Mouse (Mus musculus) right cerebral cortex, postnatal 14 days (tissue): ENCODE measurements around the gene Myl4.

Source experiments
- DNase-seq: peaks from one replicate; pipeline ENCODE4 v3.0.0; 2022

Gene Myl4

GRCm38 (mm10) chr11:104607491-104608245, 57.2 kb downstream of the Myl4 start, which contains the start of gene Itgb3:
Gene Itgb3, plus strand, starts transcription at chr11:104608000.
- DNase-seq = peak; percentile 69

DNA sequence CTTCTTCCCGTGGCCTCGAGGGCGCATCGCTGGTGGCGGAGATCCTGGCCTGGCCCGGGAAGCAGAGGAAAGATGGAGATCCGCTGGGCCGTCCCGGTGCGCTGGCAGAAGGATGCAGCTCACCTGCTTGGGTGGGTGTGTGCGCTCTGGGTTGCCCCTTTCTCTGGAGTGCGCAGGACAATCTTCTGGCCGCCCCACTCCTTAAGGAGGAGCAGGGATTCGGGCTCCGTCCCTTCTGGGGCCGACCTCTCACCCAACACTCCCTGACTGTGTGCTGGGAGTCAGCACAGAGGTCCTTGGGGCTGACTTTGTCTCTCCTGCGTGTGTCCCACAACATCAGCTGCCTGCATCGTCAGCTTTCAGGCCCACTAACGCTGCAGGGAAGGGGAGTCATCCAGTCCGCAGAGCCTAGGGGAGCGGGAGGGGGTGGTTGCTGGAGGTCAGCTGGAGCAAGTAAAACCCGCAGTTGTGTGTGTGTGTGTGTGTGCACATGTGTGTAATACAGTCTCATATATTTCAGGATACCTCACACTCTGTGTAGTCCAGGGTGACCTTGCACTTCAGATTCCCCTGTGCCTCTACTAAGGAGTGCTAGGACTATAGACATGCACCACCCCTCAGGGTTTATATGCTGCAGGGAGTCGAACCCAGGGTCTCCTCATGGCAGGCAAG, 57.9 kb downstream of the Myl4 start:
- no peak for DNase-seq

DNA sequence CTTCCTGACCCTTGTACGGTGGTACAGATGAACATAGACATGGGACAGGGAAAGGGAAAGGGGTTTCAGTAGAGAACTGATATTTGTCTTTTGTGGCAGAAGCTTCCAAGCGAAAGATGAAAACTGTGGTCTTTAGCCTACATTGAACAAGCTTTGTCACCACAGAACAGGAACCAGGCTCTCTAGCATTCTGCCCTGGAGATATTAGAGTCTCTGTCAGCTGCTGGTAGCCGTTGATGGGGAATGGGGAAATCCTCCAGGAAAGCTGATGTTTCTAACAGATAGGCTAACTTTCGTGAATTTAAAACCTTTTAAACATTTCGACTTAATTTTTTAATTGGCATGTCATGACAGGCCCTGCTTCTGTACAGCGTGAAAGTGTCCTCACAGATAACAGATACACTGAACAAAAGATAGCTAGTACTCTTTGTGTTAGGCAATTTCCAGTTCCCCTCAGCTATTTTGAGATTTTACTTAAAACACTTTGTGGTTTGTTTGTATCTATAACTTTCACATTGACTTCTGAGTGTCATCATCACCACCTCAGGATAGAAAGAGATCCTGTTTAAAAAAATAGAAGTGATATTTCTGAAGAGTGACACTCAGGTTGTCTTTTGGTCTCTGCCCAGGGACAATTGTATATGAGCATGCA, 58.7 kb downstream of the Myl4 start:
- DNase-seq = no peak

- DNase-seq = no peak
These were observed 59.3 kb downstream of the Myl4 start for GRCm38 (mm10) chr11:104609733-104610132.

GRCm38 (mm10) chr11:104611579-104612151, 61.2 kb downstream of the Myl4 start:
- DNase-seq = no peak

- DNase-seq = no peak
These were observed 63.1 kb downstream of the Myl4 start for GRCm38 (mm10) chr11:104613551-104613950.

GRCm38 (mm10) chr11:104614130-104614529, 63.7 kb downstream of the Myl4 start:
- no peak for DNase-seq

DNA sequence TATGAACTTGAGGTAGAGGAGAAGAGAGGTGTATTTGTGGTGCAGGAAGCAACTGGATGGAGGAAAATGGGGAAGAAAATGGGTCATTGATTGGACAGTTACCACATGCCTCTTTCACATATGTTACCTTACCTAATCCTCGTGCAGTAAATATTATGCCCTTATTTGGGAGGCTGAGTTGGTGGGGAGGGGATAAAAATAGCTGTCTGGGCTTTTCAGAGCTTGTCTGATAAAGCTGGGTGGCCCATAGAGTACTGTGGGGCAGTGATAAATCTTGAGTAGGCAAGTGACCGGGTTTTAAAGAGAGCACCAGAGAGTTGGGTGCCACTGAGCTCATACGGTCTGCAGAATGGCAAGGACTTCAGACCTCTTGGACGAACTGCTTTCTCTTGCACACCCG, 65.7 kb downstream of the Myl4 start:
- DNase-seq = no peak

- DNase-seq = no peak
These were observed 68.2 kb downstream of the Myl4 start for GRCm38 (mm10) chr11:104618638-104619076.

DNA sequence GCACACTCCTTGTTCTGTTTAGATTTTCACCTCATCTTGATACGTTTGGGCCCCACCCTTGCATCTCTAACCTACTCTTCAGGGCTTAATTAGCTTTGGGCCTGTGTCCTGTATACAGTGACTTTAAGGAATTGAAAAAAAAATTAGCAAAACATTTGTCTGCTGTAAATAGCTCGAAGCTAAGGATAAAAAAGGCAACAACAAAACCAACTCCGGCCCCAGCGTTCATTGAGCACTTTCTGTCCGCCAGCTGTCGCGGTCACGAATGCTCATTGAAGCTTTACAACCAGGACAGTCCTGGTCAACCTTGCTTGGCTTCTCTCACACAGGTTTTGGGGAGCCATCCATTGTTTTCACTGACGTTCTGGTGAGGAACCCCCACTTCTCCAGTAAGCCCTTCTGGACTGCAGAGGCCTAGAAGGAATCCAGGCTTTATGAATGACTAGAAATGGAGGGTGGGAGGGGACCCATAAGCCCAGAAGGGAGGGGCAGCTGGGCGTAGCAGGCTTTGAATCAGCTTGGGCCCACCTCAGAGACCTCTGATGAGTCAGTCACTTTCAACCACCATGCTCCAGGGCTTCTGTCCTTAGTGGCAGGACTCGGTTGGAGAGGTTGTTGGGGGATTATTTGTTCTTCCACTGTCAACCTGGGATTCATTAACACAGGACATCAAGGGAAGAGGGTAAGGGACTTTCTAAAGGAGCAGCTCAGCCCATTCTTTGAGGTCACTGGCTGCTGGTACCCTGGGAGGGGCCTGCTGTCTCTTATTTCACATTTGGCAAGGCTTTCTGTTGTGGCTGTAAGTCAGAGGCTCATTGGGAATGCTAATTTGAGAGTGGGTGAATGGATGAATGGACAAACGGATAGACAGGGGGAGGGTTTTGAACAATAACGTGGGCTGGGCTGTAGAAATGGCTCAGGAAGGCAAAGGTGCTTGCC, 68.9 kb downstream of the Myl4 start:
- DNase-seq = no peak

DNA sequence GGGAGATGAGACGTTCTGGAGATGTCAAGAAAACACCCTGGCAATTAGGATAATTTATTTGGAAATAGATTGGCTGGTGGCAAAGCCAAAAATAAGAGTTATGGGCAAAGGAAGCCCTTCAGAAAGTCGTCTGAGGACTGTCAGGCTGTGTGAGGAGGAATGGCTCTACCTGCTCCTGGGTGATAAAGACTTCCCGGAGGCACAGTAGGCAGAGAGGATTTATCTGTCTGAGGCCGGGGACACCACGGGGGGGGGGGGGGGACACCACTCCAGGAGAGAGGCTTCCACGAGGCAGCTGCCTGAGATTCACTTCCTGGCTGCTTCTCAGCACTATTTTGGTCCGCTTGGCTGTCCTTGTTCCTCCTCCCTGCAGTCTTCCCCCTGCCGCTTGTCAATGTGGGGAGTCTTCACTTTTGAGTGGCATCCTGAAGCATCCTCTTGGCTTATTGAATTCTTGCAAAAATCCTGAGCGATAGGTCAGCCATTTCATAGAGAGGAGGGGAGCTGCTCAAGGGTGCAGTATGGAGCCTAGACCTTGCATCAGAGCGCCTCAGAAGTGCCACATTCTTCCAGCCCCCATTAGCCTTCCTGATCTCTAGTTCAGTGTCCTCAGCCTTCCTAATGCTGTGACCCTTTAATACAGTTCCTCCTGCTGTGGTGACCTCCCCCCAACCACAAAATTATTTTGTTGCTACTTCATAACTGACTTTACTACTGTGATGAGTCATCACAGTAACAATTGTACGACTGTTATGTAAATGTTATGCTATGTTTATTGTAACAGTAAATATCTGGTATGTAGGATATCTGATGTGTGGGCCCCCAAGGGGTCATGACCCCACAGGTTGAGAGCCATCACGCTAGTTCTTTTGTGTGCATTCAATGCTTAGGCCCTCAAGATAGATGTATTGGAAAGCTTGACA, 71.8 kb downstream of the Myl4 start:
- no peak for DNase-seq

DNA sequence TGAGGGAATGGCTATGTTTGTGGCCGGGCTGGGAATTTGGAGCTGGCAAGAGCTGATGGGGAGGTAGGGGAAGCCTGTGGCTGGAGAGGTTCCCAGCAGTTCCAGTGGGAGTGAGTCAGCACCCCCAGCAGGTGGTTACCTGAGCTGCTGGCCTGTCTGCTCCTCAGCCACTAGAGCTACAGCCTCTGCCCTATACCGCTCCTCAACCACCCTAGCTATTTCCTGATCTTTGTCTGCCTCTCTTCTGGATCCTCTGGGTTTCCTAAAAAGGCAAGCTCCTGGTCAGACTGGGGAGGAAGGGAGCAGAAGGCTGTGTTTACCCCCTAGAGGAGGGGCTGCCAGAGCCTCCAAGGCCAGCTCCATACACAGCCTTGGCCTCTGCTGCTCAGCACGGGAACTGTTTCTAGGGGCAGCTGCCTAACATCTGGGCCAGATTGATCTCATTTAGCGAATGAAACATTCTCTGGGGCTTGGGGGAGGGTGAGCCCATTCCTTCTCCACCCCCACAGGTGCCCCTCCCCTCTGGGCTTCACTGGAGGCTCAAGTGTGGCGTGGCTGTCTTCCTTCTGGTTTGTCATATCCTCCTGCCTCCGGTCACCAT, 74.4 kb downstream of the Myl4 start:
- no peak for DNase-seq

- DNase-seq = no peak
These were observed 75.3 kb downstream of the Myl4 start for GRCm38 (mm10) chr11:104625453-104626402.

GRCm38 (mm10) chr11:104626635-104627034, 76.2 kb downstream of the Myl4 start:
- no peak for DNase-seq

DNA sequence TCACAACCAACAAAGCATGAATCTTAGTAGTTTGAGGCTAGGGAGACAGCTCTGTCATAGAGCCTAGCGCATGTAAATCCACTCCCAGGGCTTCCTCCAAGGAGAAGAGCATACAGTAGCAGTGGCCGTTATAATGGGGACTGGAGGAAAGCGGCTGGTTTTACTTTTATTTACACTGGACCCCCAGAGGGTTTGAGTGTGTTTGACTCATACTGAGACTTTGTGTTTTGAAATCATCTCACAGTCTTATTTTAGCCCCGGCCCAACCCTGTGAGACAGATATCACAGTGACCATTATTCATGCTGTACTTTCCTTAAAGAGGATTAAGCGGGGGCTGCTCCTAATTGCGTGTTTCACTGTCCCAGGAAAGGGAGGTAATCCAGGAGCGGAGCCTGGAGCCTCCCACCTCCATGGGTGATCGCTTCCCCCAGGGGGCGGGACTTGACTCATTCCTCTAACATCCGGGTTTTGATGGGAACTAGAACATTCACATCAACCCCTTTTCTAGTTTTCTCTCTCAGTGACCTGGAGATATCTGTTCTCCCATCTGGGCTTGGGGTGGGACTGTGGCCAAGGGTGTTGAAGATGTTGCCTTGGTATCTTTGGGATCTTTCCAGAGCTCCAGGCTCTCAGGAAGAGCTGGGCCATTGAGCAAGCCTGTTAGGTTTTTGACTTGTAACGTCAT, 77.3 kb downstream of the Myl4 start:
- no peak for DNase-seq

- DNase-seq = no peak
These were observed 78.1 kb downstream of the Myl4 start for GRCm38 (mm10) chr11:104628566-104628965.

DNA sequence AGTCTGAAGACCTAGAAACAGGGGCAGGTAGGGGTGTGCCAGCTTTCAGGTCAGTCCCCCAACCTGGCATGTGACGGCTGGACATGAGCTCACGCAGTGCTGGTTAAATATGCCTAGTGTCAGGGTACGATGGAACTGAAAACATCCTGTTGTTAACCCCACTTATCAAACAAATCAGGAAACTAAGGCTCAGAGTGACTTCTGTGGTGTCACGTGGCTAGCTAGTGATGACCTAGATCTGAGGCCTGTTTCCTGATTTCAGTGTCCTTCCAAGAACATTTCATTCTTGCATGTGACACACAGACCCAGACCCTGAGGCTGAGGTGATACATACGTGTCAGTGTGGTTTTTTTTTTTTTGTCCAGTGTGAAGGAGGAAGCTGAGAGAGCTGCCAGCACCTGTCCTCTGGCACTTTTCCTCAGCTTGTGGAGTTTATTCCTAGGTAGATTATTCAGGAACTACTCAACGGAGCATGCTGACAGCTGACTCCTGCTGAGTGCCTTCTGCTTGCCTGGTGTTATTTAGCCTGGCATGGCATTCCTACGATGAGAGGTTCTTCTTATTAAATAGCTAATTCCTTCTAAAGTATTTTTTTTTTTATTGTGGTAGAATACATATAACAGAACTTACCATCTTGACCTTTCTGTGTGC, 79.8 kb downstream of the Myl4 start:
- DNase-seq = no peak

GRCm38 (mm10) chr11:104631306-104631705, 80.8 kb downstream of the Myl4 start:
- no peak for DNase-seq
